Mouse (Mus musculus) megakaryocyte, embryonic 14.5 days (primary cell): ENCODE results near the gene Mrm2.

ENCODE experiments used
- FLI1 ChIP-seq: IDR thresholded peaks from 2 replicates; pipeline ENCODE4 v1.6.1; 2012; ENCODE audit warnings: low read length, inconsistent platforms, mixed read lengths
- GATA1 ChIP-seq: IDR thresholded peaks from 3 replicates; pipeline ENCODE4 v1.6.1; 2012; ENCODE audit warnings: mixed read lengths, low read length, inconsistent platforms, borderline replicate concordance

DNA sequence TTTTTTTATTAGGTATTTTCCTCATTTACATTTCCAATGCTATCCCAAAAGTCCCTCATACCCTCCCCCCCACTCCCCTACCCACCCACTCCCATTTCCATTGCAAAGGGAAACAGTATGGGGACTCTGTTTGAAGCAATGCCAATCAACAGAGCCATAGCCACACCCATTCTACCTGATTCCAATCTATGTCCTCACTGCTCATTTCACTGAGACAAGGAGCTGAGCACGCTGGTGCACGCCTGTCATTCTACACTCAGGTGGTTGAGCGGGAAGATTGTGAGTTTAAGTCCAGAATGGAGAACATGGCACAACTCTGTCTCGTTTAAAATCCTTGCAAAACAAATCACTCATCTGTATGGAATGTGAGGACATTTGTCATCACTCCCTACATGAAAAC lies 821 bp upstream of the Mrm2 start:
- TF ChIP-seq GATA1 (no peak), FLI1 (no peak)
